23 mouse cellular contexts compared by ENCODE assay signal in genomic region chr6:147096109-147096508, GRCm38 (mm10). TPM values are rescaled to one million over a fixed set of nuclear protein-coding genes. Genes with fewer than 3 reads are reported as not detected.
A peak's percentile ranks its signal among the peaks of the same experiment; 100 is the strongest.
DNase-seq lines count a peak whose midpoint lies in the region; ATAC-seq and TF ChIP-seq lines count a peak whose summit lies in the region.
"Had no signal": no experiment of that assay in that cellular context is flagged by ENCODE, and none has a peak within 500 bp of the region (broad histone marks: within the 10 kb centered on the region; RNA-seq: fewer than 3 reads in every experiment).

No protein-coding gene starts in this region.

- intact Hi-C loops in left cerebral cortex, postnatal 4 days (cut with DNase I), result no loop called here

- no peak overlapping the region for H3K4me2 ChIP-seq in hindbrain, postnatal 0 days (ENCODE audit: low read depth, low read length)
- H3K4me2 ChIP-seq in hindbrain, embryonic 11.5 days (replicated peaks; ENCODE audit: low read depth, low read length), result no peak overlapping the region
- H3K4me2 ChIP-seq in midbrain, postnatal 0 days (ENCODE audit: low read depth, low read length, poor library complexity, severe bottlenecking), result no peak overlapping the region
- no peak overlapping the region for H3K4me2 ChIP-seq in midbrain, embryonic 16.5 days (ENCODE audit: low read length)
- H3K4me2 ChIP-seq: forebrain, embryonic 13.5 days; heart, embryonic 13.5 days; hindbrain, embryonic 12.5 days had no signal

- peak; percentile 10; the same call in 1 of the 2 replicates for TF ChIP-seq CTCF in hindbrain, postnatal 0 days (IDR thresholded peaks at IDR 0.05; ENCODE audit: low read depth)
- peak; percentile 15; the same call in 1 of the 2 replicates for TF ChIP-seq CTCF in midbrain, postnatal 0 days (IDR thresholded peaks at IDR 0.05)

- peaks cover 13% of the 10 kb centered on the region; the same call in 1 of the 2 replicates for H3K4me1 ChIP-seq in hindbrain, postnatal 0 days (ENCODE audit: insufficient read depth, low read length)
- H3K4me1 ChIP-seq in hindbrain, embryonic 11.5 days (replicated peaks; ENCODE audit: control insufficient read depth, insufficient read depth, low read length), result 0 out of 2 replicates have a peak, but pooled peaks cover 2% of the 10 kb centered on the region
- H3K4me1 ChIP-seq in midbrain, postnatal 0 days (ENCODE audit: insufficient read depth, low read length), result peaks cover 9% of the 10 kb centered on the region; the same call in 1 of the 2 replicates
- peaks cover 22% of the 10 kb centered on the region for H3K4me1 ChIP-seq in midbrain, embryonic 16.5 days (ENCODE audit: control insufficient read depth, insufficient read depth, low read length)

- no peak for ATAC-seq in hindbrain, postnatal 0 days
- ATAC-seq in hindbrain, embryonic 11.5 days (ENCODE audit: low FRiP score), result no peak
- no peak for ATAC-seq in midbrain, postnatal 0 days (ENCODE audit: low FRiP score)
- ATAC-seq in midbrain, embryonic 16.5 days, result no peak
- ATAC-seq: forebrain, embryonic 13.5 days; forebrain, postnatal 0 days; hindbrain, embryonic 16.5 days; Patski had no signal

- WGBS in hindbrain, postnatal 0 days, result 97% methylated on average over 4 of the region's 4 CpGs
- 95% methylated on average over 4 of the region's 4 CpGs for WGBS in hindbrain, embryonic 11.5 days
- WGBS in midbrain, postnatal 0 days, result 96% methylated on average over 4 of the region's 4 CpGs
- 96% methylated on average over 4 of the region's 4 CpGs for WGBS in midbrain, embryonic 16.5 days

- H3K9ac ChIP-seq in hindbrain, postnatal 0 days (replicated peaks; ENCODE audit: low read length), result no peak overlapping the region
- no peak overlapping the region for H3K9ac ChIP-seq in hindbrain, embryonic 11.5 days (ENCODE audit: low read depth, low read length)
- no peak overlapping the region for H3K9ac ChIP-seq in midbrain, postnatal 0 days (replicated peaks; ENCODE audit: low read length, poor library complexity, severe bottlenecking)
- no peak overlapping the region for H3K9ac ChIP-seq in midbrain, embryonic 16.5 days (ENCODE audit: low read depth, low read length)
- H3K9ac ChIP-seq: forebrain, embryonic 13.5 days; forebrain, postnatal 0 days; heart, embryonic 13.5 days; hindbrain, embryonic 12.5 days had no signal

- no peak overlapping the region for H3K27ac ChIP-seq in hindbrain, postnatal 0 days
- H3K27ac ChIP-seq in hindbrain, embryonic 11.5 days (ENCODE audit: low read depth, low read length), result no peak overlapping the region
- H3K27ac ChIP-seq in midbrain, postnatal 0 days (ENCODE audit: low read depth, low read length), result no peak overlapping the region
- H3K27ac ChIP-seq in midbrain, embryonic 16.5 days (ENCODE audit: low read length), result no peak overlapping the region
- H3K27ac ChIP-seq: embryonic facial prominence, embryonic 10.5 days; forebrain, embryonic 13.5 days; heart, embryonic 13.5 days; hindbrain, embryonic 12.5 days had no signal

- DNase-seq in hindbrain, postnatal 0 days (ENCODE audit: low spot score), result no peak
- no peak for DNase-seq in hindbrain, embryonic 11.5 days (ENCODE audit: low spot score)
- no peak for DNase-seq in midbrain, postnatal 0 days (ENCODE audit: low spot score)
- DNase-seq in R1 (ENCODE audit: low read depth, low spot score), result peak; percentile 78
- no peak for DNase-seq in left cerebral cortex, postnatal 4 days
- DNase-seq in gastrocnemius, postnatal 10 days, result no peak
- DNase-seq: adrenal gland, adult 8-10 months; adrenal gland, postnatal 36 days; cerebellum, adult 2 months; cerebellum, postnatal 10 days; forebrain, postnatal 0 days; gastrocnemius, postnatal 36 days; heart, adult 11 months; heart, postnatal 36 days had no signal

- no peaks in the 10 kb centered on the region for H3K9me3 ChIP-seq in hindbrain, postnatal 0 days (ENCODE audit: low read length)
- no peaks in the 10 kb centered on the region for H3K9me3 ChIP-seq in hindbrain, embryonic 11.5 days (ENCODE audit: control insufficient read depth, low read length)
- no peaks in the 10 kb centered on the region for H3K9me3 ChIP-seq in midbrain, postnatal 0 days (ENCODE audit: low read length)
- no peaks in the 10 kb centered on the region for H3K9me3 ChIP-seq in midbrain, embryonic 16.5 days (replicated peaks; ENCODE audit: control insufficient read depth, low read length, poor library complexity, severe bottlenecking)
- H3K9me3 ChIP-seq: embryonic facial prominence, embryonic 10.5 days; forebrain, embryonic 13.5 days; hindbrain, embryonic 12.5 days had no signal

- no peaks in the 10 kb centered on the region for H3K27me3 ChIP-seq in hindbrain, postnatal 0 days (ENCODE audit: insufficient read depth, low read length)
- no peaks in the 10 kb centered on the region for H3K27me3 ChIP-seq in hindbrain, embryonic 11.5 days (ENCODE audit: control insufficient read depth, insufficient read depth, low read length)
- H3K27me3 ChIP-seq in midbrain, postnatal 0 days (ENCODE audit: insufficient read depth, low read length), result no peaks in the 10 kb centered on the region
- no peaks in the 10 kb centered on the region for H3K27me3 ChIP-seq in midbrain, embryonic 16.5 days (ENCODE audit: control insufficient read depth, insufficient read depth, low read depth, low read length)
- H3K27me3 ChIP-seq: CH12.LX; forebrain, embryonic 13.5 days; heart, embryonic 13.5 days; hindbrain, embryonic 12.5 days; Patski had no signal

- no peak overlapping the region for H3K4me3 ChIP-seq in hindbrain, postnatal 0 days (ENCODE audit: low read length)
- no peak overlapping the region for H3K4me3 ChIP-seq in hindbrain, embryonic 11.5 days (ENCODE audit: low read depth, low read length)
- H3K4me3 ChIP-seq in midbrain, postnatal 0 days (ENCODE audit: low read depth, low read length), result no peak overlapping the region
- no peak overlapping the region for H3K4me3 ChIP-seq in midbrain, embryonic 16.5 days (ENCODE audit: low read depth, low read length)
- H3K4me3 ChIP-seq: embryonic facial prominence, embryonic 10.5 days; forebrain, embryonic 13.5 days; heart, embryonic 13.5 days; hindbrain, embryonic 12.5 days had no signal

- H3K36me3 ChIP-seq in hindbrain, postnatal 0 days (ENCODE audit: insufficient read depth, low read length), result no peaks in the 10 kb centered on the region
- no peaks in the 10 kb centered on the region for H3K36me3 ChIP-seq in hindbrain, embryonic 11.5 days (ENCODE audit: control insufficient read depth, insufficient read depth, low read length)
- H3K36me3 ChIP-seq in midbrain, postnatal 0 days (ENCODE audit: insufficient read depth, low read length), result no peaks in the 10 kb centered on the region
- peaks cover 2% of the 10 kb centered on the region; the same call in 1 of the 2 replicates for H3K36me3 ChIP-seq in midbrain, embryonic 16.5 days (ENCODE audit: control insufficient read depth, insufficient read depth, low read length)

RNA-seq across cellular contexts. Expression of gene Klhl42, which starts 4.9 kb away (rescaled TPM):
- 29.7 and 31.7 TPM in 2 replicates for total RNA-seq in hindbrain, postnatal 0 days (2014; rRNA removed)
- 5.4 and 5.7 TPM in 2 replicates for polyA plus RNA-seq in hindbrain, postnatal 0 days (2015; fragmentation: Nextera tagmentation; extraction: Ambion mirVana)
- 9.0 and 9.9 TPM in 2 replicates for polyA plus RNA-seq in hindbrain, embryonic 11.5 days (2014; fragmentation: Nextera tagmentation; extraction: Ambion mirVana)
- 26.0 and 32.5 TPM in 2 replicates for total RNA-seq in midbrain, postnatal 0 days (2014; rRNA removed)
- 6.4 and 6.5 TPM in 2 replicates for polyA plus RNA-seq in midbrain, postnatal 0 days (2015; fragmentation: Nextera tagmentation; extraction: Ambion mirVana)
- polyA plus RNA-seq in midbrain, embryonic 16.5 days (2015; fragmentation: Nextera tagmentation; extraction: Ambion mirVana), result 7.2 and 7.7 TPM in 2 replicates
- 10 to 100 TPM; 22.4 to 24.3 TPM for total RNA-seq in left cerebral cortex, postnatal 4 days (2021)
- 1 to 10 TPM; 5.4 to 7.5 TPM for total RNA-seq in gastrocnemius, postnatal 10 days (2021)

RNA-seq across cellular contexts. Expression of gene Mansc4, which starts 9.3 kb away (rescaled TPM):
- total RNA-seq in hindbrain, postnatal 0 days (2014; rRNA removed), result 0.40 and 1.7 TPM in 2 replicates
- polyA plus RNA-seq in hindbrain, postnatal 0 days (2015; fragmentation: Nextera tagmentation; extraction: Ambion mirVana), result 1.4 and 2.0 TPM in 2 replicates
- polyA plus RNA-seq in hindbrain, embryonic 11.5 days (2014; fragmentation: Nextera tagmentation; extraction: Ambion mirVana), result 0.92 and 0.96 TPM in 2 replicates
- total RNA-seq in midbrain, postnatal 0 days (2014; rRNA removed), result 0.57 and 1.9 TPM in 2 replicates
- polyA plus RNA-seq in midbrain, postnatal 0 days (2015; fragmentation: Nextera tagmentation; extraction: Ambion mirVana), result 1.4 TPM in 2 replicates
- polyA plus RNA-seq in midbrain, embryonic 16.5 days (2015; fragmentation: Nextera tagmentation; extraction: Ambion mirVana), result 0.56 and 0.75 TPM in 2 replicates
- under 1 TPM; 0.32 to 0.46 TPM for total RNA-seq in left cerebral cortex, postnatal 4 days (2021)
- not detected for total RNA-seq in gastrocnemius, postnatal 10 days (2021)
- total RNA-seq: CH12.LX; gastrocnemius, postnatal 36 days; heart, postnatal 36 days; MEL had no signal

RNA-seq across cellular contexts. Expression of gene Mrps35, which starts 53.5 kb away (rescaled TPM):
- 8.3 and 8.7 TPM in 2 replicates for total RNA-seq in hindbrain, postnatal 0 days (2014; rRNA removed)
- 78.5 and 79.9 TPM in 2 replicates for polyA plus RNA-seq in hindbrain, postnatal 0 days (2015; fragmentation: Nextera tagmentation; extraction: Ambion mirVana)
- polyA plus RNA-seq in hindbrain, embryonic 11.5 days (2014; fragmentation: Nextera tagmentation; extraction: Ambion mirVana), result 84.1 and 87.5 TPM in 2 replicates
- 8.9 and 9.4 TPM in 2 replicates for total RNA-seq in midbrain, postnatal 0 days (2014; rRNA removed)
- 61.0 and 72.6 TPM in 2 replicates for polyA plus RNA-seq in midbrain, postnatal 0 days (2015; fragmentation: Nextera tagmentation; extraction: Ambion mirVana)
- 66.1 and 67.6 TPM in 2 replicates for polyA plus RNA-seq in midbrain, embryonic 16.5 days (2015; fragmentation: Nextera tagmentation; extraction: Ambion mirVana)
- total RNA-seq in left cerebral cortex, postnatal 4 days (2021), result 10 to 100 TPM; 59.3 to 60.8 TPM
- total RNA-seq in gastrocnemius, postnatal 10 days (2021), result 10 to 100 TPM; 68.4 to 70.7 TPM
